Mouse (Mus musculus): ENCODE results near the gene Ovol3.
"Not testable (repeated sequence)": the region's sequence is repeated elsewhere in the genome, so short reads cannot be mapped to it uniquely, and the experiment has no call there.

Ovol3 gene

DNA sequence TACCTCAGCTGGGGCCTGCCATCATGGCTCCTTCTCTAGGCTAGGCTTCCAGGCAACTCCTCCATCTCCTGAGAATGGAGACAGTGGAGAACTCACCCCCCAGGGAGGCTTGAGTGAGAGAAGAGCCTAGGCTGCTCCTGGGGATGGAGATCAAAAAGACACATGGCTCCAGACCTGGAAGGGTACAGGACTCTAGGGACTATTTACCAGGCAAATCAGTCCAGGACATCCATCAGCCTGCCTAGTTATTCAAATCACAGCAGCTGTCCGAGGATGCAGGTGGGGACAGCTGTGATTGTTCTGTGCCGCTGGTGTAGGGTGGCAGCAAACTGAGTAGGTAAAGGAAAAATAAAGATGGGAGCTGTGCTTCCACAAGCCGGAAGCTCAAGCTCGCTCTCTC lies at the start of gene Ovol3:
TSS of gene Ovol3 (minus strand) at position 101 of the 400 bp plus-strand sequence.
- DNase-seq, result no peak

DNA sequence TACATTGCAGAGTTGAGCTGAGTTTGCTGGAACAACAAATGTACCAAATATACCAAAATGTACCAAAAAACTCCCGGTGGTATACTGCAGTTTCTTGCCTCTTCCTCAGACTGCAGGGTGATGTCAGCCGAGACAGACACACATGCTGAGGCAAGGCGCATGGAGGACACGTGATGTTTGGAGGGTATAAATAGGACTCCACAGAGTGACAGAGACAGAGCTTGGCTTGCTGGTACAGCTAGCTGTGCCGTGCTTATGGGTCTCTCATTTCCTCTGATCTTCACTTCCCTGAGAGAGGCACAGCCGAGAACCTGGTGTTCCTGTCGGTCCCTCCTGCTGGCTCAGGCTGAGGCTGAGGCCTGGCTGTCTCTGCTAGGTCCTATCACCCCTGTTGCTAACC lies 47.2 kb upstream of the Ovol3 start:
- no peak for DNase-seq

DNA sequence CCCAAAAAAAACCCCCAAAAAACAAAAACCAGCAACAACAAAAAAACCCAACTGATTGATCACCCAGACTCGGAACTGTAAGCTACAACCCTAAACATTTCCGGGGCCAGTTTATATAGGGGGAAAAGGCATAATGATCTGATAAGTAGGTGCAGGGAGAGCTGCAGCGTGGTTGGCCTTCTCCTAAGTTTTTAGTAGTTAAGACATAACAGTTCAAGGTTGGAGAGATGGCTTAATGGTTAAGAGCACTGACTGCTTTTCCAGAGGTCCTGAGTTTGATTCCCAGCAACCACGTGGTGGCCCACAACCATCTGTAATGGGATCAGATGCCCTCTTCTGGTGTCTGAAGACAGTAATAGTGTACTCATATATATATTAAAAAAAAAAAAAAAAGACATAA lies 46.0 kb upstream of the Ovol3 start:
- DNase-seq, result no peak

DNA sequence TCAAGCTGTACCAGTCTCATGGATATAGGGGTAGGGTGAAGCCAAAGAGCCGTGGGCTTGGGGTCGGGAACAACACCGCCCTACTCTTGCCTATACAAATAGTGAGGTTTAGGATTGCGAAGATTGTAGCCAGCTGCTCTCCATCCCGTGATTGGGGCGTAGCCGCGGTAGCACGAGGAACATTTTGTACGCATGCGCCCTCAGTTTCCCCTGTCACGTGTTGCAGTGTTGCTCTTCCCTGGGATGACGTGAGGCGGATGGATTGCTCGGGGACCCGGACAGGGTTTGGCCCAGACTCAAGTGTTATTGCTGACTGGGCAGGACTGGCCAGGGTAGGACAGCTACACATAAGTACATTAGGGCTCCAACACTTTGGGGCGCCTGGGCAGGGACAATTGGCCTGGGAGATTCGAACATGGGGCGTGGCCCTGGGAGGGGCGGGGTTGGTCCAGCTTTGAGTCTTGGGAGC lies 45.2 kb upstream of the Ovol3 start:
- peak; percentile 92 to 96 for DNase-seq

DNA sequence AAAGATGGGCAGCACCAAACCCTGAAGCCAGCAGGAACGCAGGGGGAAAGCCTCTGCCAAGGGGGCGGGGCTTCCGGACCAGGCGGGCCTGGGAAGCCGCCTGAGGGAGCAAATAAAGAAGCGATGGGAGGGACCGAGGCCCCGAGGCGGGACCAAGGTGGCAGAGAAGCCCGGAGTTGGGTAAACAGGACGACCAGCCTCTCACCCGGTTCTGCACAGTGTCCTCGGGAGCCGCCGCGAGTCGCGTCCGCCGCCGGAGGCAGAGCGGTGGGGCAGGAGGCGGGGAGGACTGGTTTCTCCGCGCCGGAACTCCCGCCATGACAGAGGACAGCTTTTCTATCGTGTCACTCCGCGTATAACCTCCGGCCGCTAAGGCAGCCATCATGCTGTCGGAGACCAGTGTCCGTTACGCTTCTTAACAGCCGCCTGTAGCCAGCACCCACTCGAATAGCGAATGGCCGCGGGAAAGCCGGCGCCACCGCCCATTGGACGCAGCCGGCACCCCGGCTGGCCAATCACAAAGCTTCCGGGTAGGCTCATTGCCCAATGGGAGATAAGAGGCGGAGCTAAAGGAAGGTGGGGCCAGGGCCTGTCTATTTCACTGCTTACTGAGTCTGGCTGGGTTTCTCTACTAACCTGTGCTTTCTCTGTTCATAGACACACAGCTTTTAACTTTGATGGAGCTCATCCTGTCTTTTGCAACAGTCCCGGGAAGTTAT lies 44.6 kb upstream of the Ovol3 start, which contains the start of the genes Thap8 and Wdr62:
TSS of gene Thap8 (plus strand) at position 144 of the 719 bp plus-strand sequence.
TSS of gene Wdr62 (minus strand) at position 469 of the 719 bp plus-strand sequence.
- DNase-seq, result peak; percentile 94 to 95

DNA sequence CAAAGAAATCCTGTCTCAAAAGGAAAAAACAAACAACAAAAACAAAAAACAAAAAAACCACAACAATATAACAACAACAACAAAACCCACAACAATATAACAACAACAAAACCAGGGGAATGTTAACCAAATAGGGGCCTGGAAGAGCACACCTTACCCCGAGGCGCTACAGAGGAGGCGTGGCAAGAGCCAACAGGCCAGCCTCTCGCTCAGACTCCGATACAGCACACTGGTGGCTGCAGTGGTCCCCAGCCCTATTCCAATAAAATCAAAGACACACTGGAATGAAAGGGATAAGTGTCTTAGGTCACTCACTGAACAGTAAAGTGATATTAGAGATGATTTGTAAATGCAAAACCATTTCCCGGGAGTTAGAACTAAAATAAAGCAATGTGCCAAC lies 44.0 kb upstream of the Ovol3 start:
- no peak for DNase-seq

DNA sequence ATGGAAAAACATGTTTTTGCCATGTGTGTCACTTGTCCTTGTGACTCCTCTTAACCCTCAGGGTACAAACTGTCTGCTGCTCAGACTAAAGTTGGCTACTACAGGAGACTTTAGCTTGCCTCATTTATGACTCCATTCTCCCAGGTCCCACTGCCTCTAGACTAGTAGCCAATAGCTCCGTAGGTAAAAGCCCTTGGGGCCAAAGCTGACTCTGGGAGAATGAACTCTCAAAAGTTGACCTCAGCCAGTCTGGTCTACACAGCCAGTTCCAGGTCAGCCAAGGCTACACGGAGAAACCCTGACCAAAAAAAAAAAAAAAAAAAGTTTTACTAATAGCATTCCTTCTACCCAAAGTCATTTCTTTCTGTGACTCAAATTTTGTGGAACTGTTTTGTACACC lies 43.4 kb upstream of the Ovol3 start:
- DNase-seq, result no peak

DNA sequence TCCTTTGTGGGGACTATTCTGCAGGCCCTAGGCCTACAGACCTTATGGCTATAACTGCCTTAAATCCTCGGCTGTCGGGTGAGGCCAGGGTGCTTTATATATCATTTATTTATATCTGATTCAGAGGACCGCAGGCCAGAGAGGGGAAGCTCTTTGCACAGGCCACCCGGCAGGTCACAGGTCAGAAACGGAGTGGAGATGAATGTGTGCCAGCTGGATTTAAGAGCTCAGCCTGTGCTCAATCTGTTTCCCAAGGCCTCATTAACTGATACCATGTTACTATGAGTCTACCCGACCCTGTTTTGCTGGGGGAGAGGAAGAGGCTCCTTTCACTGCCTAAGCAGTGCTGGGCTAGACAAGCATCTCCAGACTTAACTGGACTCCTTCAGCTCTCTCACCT lies 38.9 kb upstream of the Ovol3 start:
- DNase-seq, result peak in 1 of 2 experiments; percentile 62

DNA sequence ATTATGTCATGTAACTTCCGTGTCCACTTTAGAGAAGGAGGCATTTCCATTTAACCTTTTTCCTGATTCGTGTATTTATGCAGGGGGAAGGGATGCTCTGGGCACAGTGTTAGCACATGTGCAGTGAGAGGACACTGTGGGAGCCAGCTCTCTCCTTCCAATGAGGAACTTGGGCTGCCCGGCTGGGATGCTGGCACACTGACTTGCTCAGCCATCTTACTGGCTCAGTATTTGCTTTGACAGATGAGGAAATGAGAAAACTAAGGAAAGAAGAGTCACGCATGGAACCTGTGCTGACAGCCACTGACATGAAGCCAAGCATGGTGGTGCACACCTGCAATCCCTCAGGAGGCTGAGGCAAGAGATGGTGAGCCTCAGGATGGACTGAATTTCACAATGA lies 34.1 kb upstream of the Ovol3 start:
- no peak for DNase-seq

DNA sequence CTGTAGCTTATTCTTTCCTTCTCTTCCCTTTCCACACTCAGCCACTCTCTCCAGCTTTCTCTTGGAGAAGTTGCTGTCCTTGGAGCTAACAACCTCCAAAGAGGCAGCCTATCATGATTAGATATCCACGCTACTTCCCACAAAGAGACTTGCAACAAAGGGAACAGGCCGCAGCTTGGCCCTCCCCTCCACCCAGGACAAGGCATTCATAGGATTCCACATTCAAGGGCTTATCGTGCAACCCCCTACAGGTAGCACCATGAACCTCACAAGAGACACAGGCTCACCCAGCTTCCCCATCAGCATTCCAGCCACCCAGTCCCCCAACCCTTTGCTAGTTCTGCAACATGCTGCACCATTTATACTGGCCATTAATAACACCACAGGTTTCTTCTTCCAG lies 31.3 kb upstream of the Ovol3 start:
- DNase-seq, result no peak

DNA sequence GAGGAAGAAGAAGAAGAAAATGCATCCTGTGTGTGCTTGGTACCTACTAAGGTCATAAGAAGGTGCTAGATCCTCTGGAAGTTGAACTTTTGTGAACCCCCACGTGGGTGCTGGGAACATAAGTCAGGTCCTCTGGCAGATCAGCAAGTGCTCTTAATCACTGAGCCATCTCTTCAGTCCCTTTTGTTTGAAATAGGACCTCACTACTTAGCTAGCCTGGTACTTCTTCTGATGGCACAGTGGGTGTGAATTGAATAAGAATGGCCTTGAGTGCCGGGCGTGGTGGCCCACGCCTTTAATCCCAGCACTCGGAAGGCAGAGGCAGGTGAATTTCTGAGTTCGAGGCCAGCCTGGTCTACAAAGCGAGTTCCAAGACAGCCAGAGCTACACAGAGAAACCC lies 30.4 kb upstream of the Ovol3 start:
- no peak for DNase-seq

DNA sequence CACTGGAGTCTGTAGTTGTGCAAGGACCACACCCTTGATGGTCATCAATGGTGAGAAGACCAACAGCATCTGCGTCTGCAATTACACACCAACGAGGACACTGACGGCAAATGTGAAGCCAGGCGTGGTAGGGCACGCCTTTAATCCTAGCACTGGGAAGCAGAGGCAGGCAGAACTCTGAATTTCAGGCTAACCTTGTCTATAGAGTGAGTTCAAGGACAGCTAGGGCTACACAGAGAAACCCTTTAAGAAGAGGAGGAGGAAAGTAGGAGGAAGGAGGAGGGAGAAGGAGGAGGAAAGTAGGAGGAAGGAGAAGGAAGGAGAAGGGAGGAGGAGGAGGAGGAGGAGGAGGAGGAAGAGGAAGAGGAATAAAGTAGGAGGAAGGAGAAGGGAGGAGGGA lies 30.0 kb upstream of the Ovol3 start:
- no peak for DNase-seq

DNA sequence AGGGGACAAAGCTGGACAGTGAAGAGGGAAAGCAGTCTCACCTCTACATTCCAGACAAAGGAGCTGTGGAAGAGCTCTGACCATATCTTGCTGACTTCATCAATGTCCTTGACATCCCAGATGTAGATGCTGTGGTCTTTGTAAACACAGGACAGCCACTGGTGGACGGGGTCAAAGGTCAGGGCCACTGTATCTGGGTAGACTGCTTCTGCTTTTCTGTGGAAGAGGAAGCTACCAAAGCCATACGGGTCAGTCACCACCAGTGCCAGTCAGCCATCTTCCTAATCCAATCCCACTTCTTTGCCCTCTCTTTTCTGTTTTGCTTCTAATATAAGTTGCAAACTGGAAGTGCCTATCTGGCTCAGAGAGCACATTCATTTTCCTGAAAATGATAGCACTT lies 29.5 kb upstream of the Ovol3 start:
- peak in 1 of 2 experiments; percentile 27 for DNase-seq

DNA sequence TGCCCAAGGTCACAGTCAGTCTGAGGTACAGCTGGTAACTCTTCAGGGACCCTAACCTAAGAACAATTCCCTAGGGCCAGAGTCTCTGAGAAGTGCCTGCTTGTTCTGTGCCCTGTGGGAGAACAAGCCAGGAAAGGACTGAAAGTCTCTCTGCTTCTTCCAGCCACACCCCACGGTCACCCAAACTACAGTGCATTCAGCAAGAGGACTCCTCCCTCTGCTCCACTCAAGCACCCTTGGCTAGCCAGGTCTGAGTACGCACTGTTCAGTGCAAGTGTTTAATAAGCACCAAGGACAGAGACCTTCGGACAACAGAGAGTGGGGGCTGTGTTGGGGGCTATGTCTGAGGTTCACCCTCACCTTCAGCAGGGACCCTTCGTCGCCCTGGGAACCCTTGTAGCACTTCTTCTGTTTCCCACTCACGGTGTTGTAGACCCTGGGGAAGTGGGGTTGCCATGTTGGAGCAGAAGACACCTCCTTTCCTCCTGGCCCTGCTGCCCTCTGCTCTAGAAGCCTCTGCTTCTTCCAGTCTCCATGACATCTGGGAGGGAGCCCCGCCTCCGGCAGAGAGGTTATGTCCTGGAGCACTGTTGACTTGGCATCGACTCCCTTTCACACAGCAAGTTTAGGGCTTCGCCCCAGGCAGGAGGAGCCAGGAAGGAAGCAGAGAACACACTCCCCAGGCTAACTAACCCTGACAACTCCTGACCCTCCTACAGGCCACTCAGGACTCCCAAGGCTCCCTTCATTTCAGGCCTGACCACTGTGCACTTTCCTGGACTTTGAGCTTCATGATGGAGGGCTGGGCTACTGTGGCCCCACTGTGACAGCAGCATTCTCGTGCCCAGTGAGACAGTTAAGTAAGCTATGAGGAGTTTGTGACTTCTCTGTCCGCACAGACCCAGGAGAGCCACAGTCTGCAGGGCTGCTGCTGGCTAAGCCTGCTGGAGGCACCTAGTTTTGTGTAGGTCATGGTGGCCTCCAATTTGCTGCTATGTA lies 16.7 kb upstream of the Ovol3 start:
- peak; percentile 28 to 64 for DNase-seq

DNA sequence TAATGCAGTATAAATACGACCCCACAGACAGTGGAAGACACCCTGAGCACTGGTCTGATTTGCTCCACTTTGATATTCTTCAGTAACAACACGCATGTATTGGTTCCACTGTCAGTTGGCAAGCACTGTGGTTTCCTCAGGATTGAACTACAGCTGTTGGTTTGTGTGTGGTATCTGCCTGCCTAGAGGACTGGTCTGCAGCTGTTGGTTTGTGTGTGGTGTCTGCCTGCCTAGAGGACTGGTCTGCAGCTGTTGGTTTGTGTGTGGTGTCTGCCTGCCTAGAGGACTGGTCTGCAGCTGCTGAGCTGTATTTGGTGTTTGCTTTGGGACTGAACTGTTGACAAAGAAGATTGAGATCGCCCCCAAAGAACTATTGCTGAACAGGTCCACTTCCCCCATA lies 1.8 kb upstream of the Ovol3 start:
- DNase-seq, result not testable (repeated sequence)

DNA sequence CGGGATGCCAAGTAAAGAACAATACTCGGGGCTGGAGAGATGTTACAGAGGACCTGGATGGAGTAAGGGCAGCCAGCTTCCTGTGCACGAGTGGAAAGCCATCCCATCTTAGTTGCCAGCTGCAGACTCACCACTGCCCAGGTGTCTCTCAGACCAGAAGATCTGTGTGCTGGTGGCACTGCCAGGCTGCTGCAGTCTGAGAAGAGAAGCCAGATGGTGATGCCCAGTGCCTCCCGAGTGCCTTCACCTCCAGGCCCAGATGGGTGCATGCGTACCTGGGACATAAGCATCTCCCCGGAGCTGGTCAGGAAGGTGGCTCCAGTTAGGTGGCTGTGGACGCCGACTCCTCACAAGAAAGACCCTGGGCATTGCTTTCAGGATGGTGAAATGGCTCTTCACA lies 434 bp downstream of the Ovol3 start:
- no peak for DNase-seq

DNA sequence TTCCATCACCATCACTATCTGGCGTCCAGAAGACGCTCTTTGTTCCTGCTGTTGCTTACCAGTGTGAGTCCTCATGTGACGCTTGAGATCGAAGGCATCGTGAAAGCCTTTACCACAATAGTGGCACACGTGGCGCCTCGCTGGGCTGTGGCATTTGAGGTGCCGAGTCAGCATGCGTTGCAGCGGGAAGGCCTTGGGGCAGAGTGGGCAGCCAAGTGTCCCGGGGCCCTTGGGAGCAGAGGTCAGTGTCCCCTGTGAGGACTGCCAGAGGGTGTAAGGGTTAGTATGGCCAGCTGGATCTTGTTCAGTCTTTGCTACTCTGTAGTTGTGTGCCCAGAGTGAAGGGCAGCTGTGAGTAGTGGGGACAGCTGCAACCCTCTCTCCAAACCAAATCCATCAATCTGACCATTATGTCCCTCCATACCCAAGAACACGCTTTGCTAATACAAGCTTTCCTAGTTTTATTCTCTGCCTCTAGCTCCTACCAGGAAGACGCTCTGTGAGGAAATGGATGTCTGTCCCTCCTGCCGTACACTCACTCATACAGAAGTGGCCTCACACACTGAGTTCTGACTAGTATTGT lies 1.2 kb downstream of the Ovol3 start:
- DNase-seq, result peak; percentile 43 to 84

DNA sequence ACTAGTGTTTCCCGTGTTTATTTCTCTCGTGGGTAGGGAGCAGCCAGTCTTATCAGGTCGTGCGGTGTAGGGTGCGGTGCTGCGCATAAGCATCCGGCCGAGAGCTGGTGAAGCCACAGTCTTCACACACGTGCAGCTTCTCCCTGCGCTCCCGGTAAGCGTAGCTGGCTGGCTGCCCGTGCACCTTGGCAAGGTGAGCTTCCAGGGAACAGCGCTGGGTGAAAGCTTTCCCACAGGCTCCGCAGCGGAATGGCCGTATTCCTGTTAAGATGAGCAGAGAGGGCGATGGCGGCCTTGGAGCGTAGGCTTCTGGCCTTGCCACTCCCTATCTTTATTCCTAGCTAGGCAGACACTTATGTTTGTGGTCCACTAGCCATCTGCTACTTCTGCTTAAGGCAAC lies 2.1 kb downstream of the Ovol3 start:
- DNase-seq, result no peak

DNA sequence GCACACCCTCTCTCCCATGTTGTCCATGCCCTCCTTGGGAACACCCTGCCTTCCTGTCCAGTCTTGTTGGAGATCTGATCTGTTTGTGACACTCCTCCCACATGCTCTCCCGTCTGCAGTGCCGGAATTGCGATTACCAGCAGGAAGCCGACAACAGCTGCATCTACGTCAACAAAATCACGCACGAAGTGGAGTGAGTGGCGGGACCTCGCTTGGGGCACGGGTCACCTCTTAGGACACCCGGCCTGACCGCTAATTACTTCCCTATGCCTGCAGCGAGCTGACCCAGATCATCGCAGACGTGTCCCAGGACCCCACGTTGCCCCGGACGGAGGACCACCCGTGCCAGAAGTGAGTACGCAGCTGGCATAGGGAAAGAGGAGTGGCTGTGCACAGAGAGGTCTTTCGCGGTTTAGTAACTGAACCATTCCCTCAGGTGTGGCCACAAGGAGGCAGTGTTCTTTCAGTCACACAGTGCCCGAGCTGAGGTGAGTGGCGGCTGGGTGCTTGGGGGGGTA lies 2.8 kb downstream of the Ovol3 start:
- DNase-seq, result peak; percentile 71 to 76

DNA sequence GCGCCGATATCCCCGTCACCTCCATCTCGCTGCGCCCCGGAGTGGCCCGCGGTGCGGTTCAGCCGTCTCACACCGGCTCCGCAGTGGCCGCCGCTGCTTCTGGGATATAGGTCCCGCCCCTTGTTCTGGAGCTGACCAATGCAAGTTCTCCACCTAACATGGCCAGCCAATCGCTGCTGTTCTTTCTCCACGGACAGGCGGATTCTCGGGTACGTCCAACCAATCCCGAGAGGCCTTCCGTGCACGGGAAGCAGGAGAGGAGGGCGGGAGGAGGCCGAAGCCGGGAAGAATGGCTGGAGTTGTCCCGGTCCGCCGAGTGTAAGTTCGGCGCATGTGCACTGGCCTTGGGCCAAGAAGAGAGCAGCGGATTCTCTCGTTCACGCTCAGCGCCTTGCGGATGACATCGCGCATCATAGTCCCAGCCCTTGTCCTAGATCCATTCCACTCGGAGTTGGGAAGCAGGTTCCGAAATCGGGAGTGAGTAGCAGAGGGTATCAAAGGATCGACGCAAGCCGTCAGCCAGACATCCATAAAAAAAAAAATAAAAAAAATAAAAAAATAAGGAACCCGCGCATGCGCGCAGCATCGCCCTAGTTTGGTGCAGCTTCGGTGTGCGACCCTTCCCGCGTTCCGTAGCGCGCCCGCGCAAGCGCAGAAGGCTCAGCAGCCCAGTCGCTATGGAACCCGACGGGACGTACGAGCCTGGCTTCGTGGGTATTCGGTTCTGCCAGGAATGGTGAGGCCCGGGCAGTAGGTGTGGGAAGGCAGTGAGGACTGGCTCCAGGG lies 3.7 kb downstream of the Ovol3 start, which contains the start of the genes Polr2i and Tbcb:
TSS of gene Polr2i (plus strand) at position 280 of the 786 bp plus-strand sequence.
TSS of gene Tbcb (minus strand) at position 604 of the 786 bp plus-strand sequence.
- peak; percentile 97 to 99 for DNase-seq

DNA sequence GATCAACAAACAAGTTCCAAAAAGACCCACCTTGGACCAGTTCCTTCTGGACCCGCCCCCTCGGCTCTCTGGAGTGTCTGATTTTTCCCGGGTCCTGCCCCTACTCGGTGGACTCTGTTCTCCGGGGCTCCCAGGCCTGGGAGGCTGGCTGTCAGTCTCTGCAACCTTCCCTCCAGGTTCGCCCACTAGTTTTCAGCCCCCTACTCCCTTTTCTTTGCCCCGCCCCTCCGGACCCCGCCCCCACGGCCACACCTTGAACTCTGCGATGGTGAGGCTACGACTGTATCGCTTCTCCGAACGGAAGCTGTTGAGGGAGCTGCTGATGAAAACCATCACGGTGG lies 4.2 kb downstream of the Ovol3 start:
- no peak for DNase-seq

DNA sequence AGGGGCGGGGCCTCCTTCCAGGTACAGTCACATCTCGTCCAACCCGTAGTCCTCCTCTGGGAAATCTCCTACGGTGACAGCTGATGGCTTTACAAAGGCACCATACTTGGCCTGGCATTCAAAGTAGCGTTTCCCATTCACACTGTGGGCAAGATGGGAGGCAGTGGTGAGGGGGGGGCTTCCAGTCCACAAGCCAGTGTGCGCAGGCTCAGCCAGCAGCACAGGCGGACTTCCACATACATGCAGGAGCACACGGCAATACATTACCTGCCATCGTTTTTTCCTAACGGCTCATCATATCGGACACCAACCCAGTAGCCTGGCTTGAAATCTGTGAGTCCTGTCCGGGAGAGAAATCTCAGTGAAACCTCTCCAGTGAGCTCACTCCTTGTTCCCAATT lies 11.3 kb downstream of the Ovol3 start:
- no peak for DNase-seq

Measured in lung, postnatal 4 days (tissue).